Mouse (Mus musculus) small intestine, adult 2 months (tissue): ENCODE data around the gene Rcbtb2. TPM values are rescaled to one million over a fixed set of nuclear protein-coding genes. Genes with fewer than 3 reads are reported as not detected.

Experiments used
- H3K27ac ChIP-seq: fragments of 200-500 bp; 2 replicates; pipeline ENCODE4 v1.5.1; 2012; ENCODE audit warnings: low read depth, low read length, control low read depth, inconsistent platforms; ENCODE audit not compliant: insufficient read depth
- H3K27me3 ChIP-seq: fragments of 200-500 bp; 2 replicates; pipeline ENCODE4 v1.6.1; 2012; ENCODE audit warnings: mild to moderate bottlenecking, moderate library complexity, low read length, inconsistent platforms; ENCODE audit not compliant: control insufficient read depth, insufficient read depth
- H3K36me3 ChIP-seq: fragments of 200-500 bp; 2 replicates; pipeline ENCODE4 v1.6.1; 2012; ENCODE audit warnings: mild to moderate bottlenecking, low read length, control low read depth, inconsistent platforms; ENCODE audit not compliant: control insufficient read depth, insufficient read depth
- H3K4me1 ChIP-seq: fragments of 200-500 bp; 2 replicates; pipeline ENCODE4 v1.6.1; 2012; ENCODE audit warnings: low read length, inconsistent platforms, mixed read lengths; ENCODE audit not compliant: control insufficient read depth, insufficient read depth, insufficient read length
- H3K4me3 ChIP-seq: fragments of 200-500 bp; 2 replicates; pipeline ENCODE4 v1.5.1; 2012; ENCODE audit warnings: low read depth, mild to moderate bottlenecking, control low read depth, inconsistent platforms, low read length, moderate library complexity
- CTCF ChIP-seq: fragments of 200-500 bp; IDR thresholded peaks from 2 replicates; pipeline ENCODE4 v1.5.1; 2012; ENCODE audit warnings: low read depth, mild to moderate bottlenecking, control low read depth, inconsistent platforms, low read length, moderate library complexity, mixed read lengths; ENCODE audit not compliant: insufficient replicate concordance, insufficient read length; ENCODE audit errors: extremely low read depth
- POLR2A ChIP-seq: fragments of 200-500 bp; IDR thresholded peaks from 2 replicates; pipeline ENCODE4 v1.6.1; 2012; ENCODE audit warnings: low read depth, mild to moderate bottlenecking, control low read depth, inconsistent platforms, low read length, moderate library complexity
- WGBS: fragments of 180-500 bp; shearing (Covaris S2); methylation state at CpG from one replicate; pipeline ENCODE4 v1.1.7; 2018; 5-methylcytosine and 5-hydroxymethylcytosine counted together
- polyA plus RNA-seq: library from polyadenylated mRNA; depleted of rRNA; stranded (reverse); fragments of >200 nt; gene quantifications from 2 replicates; pipeline ENCODE4 v1.2.3, GENCODE M21; 2012

Rcbtb2 gene
- polyA plus RNA-seq, 1 experiment = 10.1 TPM

GRCm38 (mm10) chr14:73177961-73178360 is 55.1 kb downstream of the Rcbtb2 start:
- no peak overlapping the region for H3K27ac ChIP-seq
- H3K4me3 ChIP-seq = no peak overlapping the region
- H3K4me1 ChIP-seq = peaks cover 19% of the 10 kb centered on the region
- H3K36me3 ChIP-seq = peaks cover 2% of the 10 kb centered on the region; the same call in 1 of the 2 replicates
- no peak for TF ChIP-seq CTCF
- no peak for TF ChIP-seq POLR2A
- 86% methylated on average over 11 of the region's 11 CpGs for WGBS
- H3K27me3 ChIP-seq = no peaks in the 10 kb centered on the region

GRCm38 (mm10) chr14:73179221-73179681 is 56.4 kb downstream of the Rcbtb2 start:
- no peak overlapping the region for H3K27ac ChIP-seq
- TF ChIP-seq CTCF (no peak), POLR2A (no peak)
- no peaks in the 10 kb centered on the region for H3K27me3 ChIP-seq
- H3K4me3 ChIP-seq = no peak overlapping the region
- peaks cover 11% of the 10 kb centered on the region for H3K4me1 ChIP-seq
- H3K36me3 ChIP-seq = peaks cover 2% of the 10 kb centered on the region; the same call in 1 of the 2 replicates
- 47% methylated on average over 4 of the region's 4 CpGs for WGBS

GRCm38 (mm10) chr14:73180671-73181070 is 57.8 kb downstream of the Rcbtb2 start:
- Histone ChIP-seq H3K4me3 (no peak overlapping the region), H3K36me3 (peaks cover 2% of the 10 kb centered on the region; the same call in 1 of the 2 replicates), H3K4me1 (peaks cover 3% of the 10 kb centered on the region), H3K27ac (no peak overlapping the region), H3K27me3 (no peaks in the 10 kb centered on the region)
- TF ChIP-seq CTCF (no peak), POLR2A (no peak)
- 72% methylated on average over 3 of the region's 3 CpGs for WGBS

- H3K27ac ChIP-seq = no peak overlapping the region
- WGBS = 81% methylated on average over 2 of the region's 2 CpGs
- H3K4me3 ChIP-seq = no peak overlapping the region
- no peaks in the 10 kb centered on the region for H3K27me3 ChIP-seq
- TF ChIP-seq CTCF = no peak
- H3K4me1 ChIP-seq = peaks cover 3% of the 10 kb centered on the region
- peaks cover 3% of the 10 kb centered on the region; the same call in 1 of the 2 replicates for H3K36me3 ChIP-seq
Measured at GRCm38 (mm10) chr14:73181144-73181543, 58.3 kb downstream of the Rcbtb2 start.

- H3K36me3 ChIP-seq = peaks cover 8% of the 10 kb centered on the region; the same call in 1 of the 2 replicates
- H3K27ac ChIP-seq = peak overlapping the region; percentile 59
- no peak for TF ChIP-seq CTCF
- TF ChIP-seq POLR2A = no peak
- WGBS = 70% methylated on average over 7 of the region's 7 CpGs
- peak overlapping the region; percentile 37 for H3K4me3 ChIP-seq
- peaks cover 2% of the 10 kb centered on the region for H3K4me1 ChIP-seq
- H3K27me3 ChIP-seq = no peaks in the 10 kb centered on the region
Measured at GRCm38 (mm10) chr14:73186875-73187274, 64.0 kb downstream of the Rcbtb2 start.

GRCm38 (mm10) chr14:73199058-73199457 is 76.2 kb downstream of the Rcbtb2 start:
- 87% methylated on average over 5 of the region's 5 CpGs for WGBS
- Histone ChIP-seq H3K36me3 (peaks cover 42% of the 10 kb centered on the region), H3K4me3 (no peak overlapping the region), H3K27ac (no peak overlapping the region), H3K4me1 (no peaks in the 10 kb centered on the region), H3K27me3 (no peaks in the 10 kb centered on the region)
- no peak for TF ChIP-seq POLR2A
- TF ChIP-seq CTCF = no peak

GRCm38 (mm10) chr14:73201447-73201846 is 78.6 kb downstream of the Rcbtb2 start:
- TF ChIP-seq POLR2A = no peak
- TF ChIP-seq CTCF = no peak
- 75% methylated on average over 3 of the region's 3 CpGs for WGBS
- Histone ChIP-seq H3K4me1 (no peaks in the 10 kb centered on the region), H3K4me3 (no peak overlapping the region), H3K27me3 (no peaks in the 10 kb centered on the region), H3K36me3 (peaks cover 42% of the 10 kb centered on the region), H3K27ac (no peak overlapping the region)

- H3K4me1 ChIP-seq = no peaks in the 10 kb centered on the region
- WGBS = 82% methylated on average over 3 of the region's 3 CpGs
- peaks cover 29% of the 10 kb centered on the region for H3K36me3 ChIP-seq
- no peaks in the 10 kb centered on the region for H3K27me3 ChIP-seq
- H3K4me3 ChIP-seq = no peak overlapping the region
- no peak overlapping the region for H3K27ac ChIP-seq
- TF ChIP-seq POLR2A (no peak), CTCF (no peak)
Measured at GRCm38 (mm10) chr14:73204016-73204415, 81.2 kb downstream of the Rcbtb2 start.
